Mouse (Mus musculus) urinary bladder, postnatal 14 days (tissue): ENCODE measurements at regions not wholly inside any gene's neighbourhood (a gene's known extent, or its start where the extent isn't known, plus 50 kb on each side); places are given as distances from the start of the nearest gene placed in this dataset.

Experiments used
- DNase-seq: peaks from one replicate; pipeline ENCODE4 v3.0.0; 2021; ENCODE audit warnings: low spot score

GRCm38 (mm10) chr2:171332826-171333225 lies 601.2 kb downstream of the Dok5 start:
- DNase-seq = no peak

GRCm38 (mm10) chr2:171331529-171331928 lies 599.9 kb downstream of the Dok5 start:
- no peak for DNase-seq

DNA sequence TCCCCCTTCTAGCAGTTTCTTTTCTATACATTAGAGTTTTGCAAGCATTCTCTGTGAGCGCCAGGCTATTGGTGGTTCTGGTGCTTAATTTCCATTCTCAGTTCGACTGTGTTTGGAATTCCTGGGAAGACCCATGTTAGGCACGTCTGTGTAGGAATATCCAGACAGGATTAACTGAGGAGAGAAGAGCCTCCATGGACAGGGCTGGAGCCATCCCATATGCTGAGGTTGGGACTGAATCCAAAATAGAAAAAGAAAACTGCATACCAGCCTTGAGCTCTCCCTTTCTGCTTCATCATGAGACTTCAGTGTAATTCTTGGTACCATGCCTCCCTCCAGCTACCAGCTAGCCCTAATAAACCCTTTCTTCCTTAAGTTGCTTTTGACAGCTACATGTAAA lies 595.3 kb downstream of the Dok5 start:
- no peak for DNase-seq

- no peak for DNase-seq
Measured at GRCm38 (mm10) chr2:171308486-171308885, 576.9 kb downstream of the Dok5 start.

DNA sequence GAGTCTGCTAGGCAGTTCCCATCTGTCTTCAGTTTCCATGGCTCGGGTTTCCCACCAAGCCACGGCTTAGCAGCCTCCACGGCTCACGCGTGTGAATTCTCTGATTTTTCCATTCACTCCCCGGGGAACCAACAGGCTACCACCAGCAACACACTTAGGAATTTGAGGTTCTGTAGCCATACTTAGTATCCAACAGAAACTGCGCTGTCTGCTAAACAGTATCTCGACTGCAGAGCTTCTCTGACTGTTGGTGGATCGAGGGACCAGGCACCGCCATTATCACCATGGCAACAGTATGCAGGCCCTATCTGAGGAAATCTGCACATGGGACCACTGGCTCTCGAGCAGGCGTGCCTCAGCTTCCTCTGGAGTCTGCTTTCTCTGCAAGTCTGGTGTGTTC lies 574.4 kb downstream of the Dok5 start:
- no peak for DNase-seq

DNA sequence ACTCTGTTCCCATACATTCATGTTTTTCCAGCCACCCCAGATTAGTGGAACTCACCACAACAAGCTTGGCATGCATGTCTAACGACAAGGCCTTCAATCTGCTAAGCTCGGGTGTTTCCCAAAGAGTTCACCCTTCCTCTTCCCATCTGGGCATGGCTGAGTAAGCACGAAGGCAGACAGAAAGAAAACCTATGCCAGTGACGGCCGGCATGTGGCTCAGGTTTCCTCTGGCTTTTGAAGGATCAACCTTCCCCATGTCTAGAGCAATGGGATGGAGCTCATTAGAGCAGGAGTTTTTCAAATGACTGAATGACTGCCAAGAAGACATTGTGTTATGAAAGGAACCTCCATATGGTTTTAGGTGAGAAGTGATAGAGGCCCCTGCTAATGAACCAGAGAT lies 566.9 kb downstream of the Dok5 start:
- no peak for DNase-seq

DNA sequence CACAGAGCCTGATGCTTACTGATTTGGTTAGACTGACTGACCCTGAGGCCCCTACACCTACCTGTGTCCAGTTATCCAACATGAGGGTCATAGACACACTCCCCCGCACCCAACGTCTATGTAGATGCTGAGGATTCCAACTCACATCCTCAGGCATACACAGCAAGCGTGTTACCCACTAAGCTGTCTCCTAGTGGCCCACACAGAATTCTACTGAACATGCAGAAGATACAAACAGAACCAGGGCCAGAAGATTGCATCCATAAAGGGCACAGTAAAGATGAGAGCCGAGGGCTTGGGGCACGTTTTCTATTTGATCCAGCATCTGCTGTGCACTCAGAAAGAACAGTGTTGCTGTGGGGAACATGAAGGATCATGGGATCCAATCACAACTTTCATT lies 564.0 kb downstream of the Dok5 start:
- no peak for DNase-seq

DNA sequence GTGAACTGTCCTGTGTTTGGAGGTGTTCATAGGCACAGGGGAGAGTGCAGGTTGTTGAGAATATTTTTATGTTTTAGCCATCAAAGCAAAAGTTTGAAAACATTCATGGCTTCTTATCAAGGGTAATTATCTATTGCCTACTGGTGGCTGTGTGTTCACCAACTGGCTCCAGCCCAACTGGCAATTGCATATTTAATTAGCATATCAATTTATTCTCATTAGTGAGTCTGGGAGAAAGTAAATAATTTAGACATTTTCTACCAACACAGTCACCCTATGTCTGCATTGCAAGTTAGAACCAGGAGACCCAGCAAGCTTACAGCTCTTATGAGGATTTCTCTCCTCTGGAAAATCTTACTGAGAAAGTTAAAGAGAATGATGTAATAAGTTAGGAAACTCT lies 561.0 kb downstream of the Dok5 start:
- no peak for DNase-seq

DNA sequence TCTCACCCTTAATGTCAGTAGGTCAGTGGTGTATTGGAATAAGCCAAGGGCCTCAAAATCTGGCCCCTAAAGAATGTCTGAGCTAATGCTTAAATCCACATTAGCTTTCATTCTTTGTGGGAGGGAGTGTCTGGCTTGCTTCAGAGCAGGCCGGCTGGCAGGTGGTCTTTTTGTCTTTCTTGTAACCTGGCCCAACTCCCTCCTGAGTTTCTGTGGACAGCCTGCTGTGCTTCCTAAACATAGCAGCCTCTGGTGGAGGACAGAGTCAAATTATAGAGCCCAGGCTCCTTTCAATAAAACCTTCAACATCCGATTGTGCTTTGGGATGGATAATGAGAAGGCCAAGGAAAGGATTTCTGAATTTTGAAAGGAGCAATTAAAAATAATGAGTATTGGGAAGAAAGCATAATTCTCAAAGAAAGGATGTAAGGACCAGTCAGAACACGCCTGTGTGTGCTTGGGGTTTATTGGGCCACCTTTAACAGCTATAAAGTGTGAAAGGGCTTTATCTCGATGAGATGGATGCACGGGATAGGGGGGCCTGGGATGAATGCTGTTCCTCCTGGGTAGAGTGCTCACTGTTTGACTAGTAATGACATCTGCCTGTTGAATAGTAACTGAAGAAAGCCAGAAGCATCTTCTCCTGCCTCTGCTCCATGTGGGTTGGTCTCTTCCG lies 554.2 kb downstream of the Dok5 start:
- no peak for DNase-seq

GRCm38 (mm10) chr2:171280132-171280531 lies 548.5 kb downstream of the Dok5 start:
- no peak for DNase-seq

GRCm38 (mm10) chr2:171279319-171279718 lies 547.7 kb downstream of the Dok5 start:
- no peak for DNase-seq

GRCm38 (mm10) chr2:171253194-171253593 lies 521.6 kb downstream of the Dok5 start:
- DNase-seq = no peak

DNA sequence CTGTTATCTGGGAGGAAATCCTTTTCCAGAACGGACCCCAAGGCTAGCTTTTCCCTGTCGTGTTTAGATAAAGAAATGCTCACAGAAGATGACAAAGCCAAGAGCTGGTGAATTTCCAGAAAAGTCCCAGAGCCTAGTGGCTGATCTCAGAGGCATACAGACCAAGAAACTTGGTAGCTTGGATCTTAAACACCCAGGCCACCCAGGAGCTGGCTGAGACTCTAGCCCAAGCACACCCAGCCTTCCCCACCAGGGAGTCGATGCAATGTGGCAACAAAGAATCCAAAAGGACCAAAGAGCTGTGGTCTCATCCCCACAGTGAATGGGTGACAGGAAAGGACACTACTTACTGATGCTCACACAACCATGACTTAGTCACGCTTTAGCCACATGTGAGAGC lies 513.8 kb downstream of the Dok5 start:
- DNase-seq = no peak

DNA sequence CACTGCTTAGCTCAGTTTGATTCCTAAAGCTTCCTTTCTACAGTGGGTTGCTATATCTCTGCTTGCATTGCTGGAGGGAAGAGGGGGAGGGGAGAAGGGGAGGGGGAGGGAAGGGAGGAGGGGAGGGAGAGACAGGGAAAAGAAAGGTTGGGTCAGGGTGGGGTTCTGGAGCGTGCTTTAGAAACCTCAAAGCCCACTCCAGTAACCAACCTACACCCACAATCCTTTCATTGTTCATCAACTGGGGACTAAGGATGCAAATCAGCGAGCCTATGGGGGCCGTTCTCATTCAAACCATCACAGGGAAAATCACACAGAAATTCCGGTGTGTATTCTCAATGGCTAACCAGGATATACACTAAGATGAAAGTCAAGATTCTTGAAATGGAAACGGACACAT lies 510.7 kb downstream of the Dok5 start:
- DNase-seq = no peak

GRCm38 (mm10) chr2:171237276-171237960 lies 505.8 kb downstream of the Dok5 start:
- no peak for DNase-seq

GRCm38 (mm10) chr2:171232812-171233211 lies 501.2 kb downstream of the Dok5 start:
- no peak for DNase-seq

DNA sequence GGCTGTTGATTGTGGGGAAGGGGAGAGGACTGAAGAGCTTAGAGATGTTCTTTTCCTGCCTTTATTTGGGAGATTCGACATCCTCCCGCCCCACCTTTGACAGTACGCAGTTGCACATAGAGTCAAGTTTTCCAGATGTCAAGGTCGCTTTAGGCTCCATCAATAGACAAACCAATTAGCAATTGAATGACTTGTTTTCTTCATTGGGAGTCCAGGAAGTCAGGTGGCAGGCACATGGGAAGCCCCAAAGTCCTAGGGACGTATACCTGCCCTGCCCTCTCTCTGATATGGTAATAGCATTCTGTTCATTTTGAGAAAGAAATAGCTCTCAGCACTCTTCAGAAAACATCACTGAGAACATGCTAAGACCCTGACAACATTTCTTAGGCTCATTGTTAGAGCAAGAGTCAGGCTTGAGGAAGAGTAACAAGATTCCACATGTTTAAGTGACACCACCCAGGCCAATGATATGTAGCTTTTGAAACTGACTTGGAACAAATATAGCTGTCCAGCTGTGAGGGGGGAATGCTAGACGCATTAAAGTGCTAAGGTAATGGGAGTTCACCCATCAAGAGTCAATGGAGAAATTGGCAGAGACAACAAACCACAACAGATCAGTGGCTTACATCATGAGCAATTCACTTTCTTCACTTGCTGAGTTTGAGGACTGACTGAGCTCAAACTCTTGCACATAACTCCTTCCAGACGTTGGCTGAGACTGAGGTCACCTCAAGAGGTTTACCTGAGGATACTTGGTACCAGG lies 499.9 kb downstream of the Dok5 start:
- no peak for DNase-seq

GRCm38 (mm10) chr2:171230536-171230935 lies 498.9 kb downstream of the Dok5 start:
- no peak for DNase-seq

DNA sequence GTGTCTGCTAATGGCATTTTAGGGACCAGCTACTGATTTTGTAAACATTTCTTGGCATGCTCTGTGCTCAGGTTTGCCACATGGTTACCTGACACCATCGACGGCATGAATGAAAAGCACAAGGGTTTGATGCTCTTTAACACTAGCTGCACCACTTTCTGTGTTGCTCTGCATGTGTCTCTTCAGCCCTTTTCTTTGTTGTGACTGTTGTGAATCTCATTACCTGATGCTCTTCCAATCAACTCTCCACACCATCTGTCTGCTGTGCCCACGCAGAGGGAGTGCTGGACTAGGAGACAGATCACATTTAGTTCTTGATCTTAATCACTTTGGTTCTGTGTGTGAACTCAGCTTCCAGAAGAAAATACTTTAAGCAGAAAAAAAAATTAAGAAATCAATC lies 496.6 kb downstream of the Dok5 start:
- no peak for DNase-seq

DNA sequence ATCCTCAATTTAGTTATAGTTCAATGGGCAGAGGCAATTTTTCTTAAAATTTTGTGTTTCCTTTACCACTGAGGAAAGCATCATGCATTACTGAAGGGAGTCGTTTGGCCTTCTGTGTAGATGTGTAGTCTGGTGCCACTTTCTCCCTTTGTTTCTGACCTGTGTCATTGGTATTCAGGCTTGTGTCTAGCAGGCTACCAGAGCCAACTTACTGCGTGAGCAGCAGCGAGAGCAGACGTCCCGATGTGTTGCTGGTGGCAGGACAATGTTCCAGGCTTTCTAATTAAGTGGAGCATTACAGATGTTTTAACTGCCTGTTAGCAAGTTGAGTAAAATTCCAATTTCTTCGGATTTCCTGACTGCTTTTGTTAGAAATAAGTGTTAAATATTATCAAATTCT lies 482.2 kb downstream of the Dok5 start:
- no peak for DNase-seq

- DNase-seq = no peak
Measured at GRCm38 (mm10) chr2:171196472-171196871, 464.9 kb downstream of the Dok5 start.

GRCm38 (mm10) chr2:171192181-171192580 lies 460.6 kb downstream of the Dok5 start:
- DNase-seq = no peak
